Mouse (Mus musculus) hindbrain, embryonic 11.5 days (tissue): ENCODE measurements around the gene Ift43. TPM values are rescaled to one million over a fixed set of nuclear protein-coding genes. Genes with fewer than 3 reads are reported as not detected.

Experiments used
- ATAC-seq: fragments of 200-750 bp; cut with Nextera tagmentation; 2 replicates; pipeline ENCODE4 v1.8.0; 2017; ENCODE audit warnings: mild to moderate bottlenecking, moderate TSS enrichment, moderate library complexity; ENCODE audit not compliant: low FRiP score
- DNase-seq: peaks from one replicate; pipeline ENCODE4 v3.0.0-alpha.2; 2015; ENCODE audit warnings: low spot score
- H3K27ac ChIP-seq: fragments of 300-500 bp; sonication (generic); 2 replicates; pipeline ENCODE4 v1.5.1; 2014; ENCODE audit warnings: mild to moderate bottlenecking, low read depth, low read length
- H3K27me3 ChIP-seq: fragments of 300-500 bp; sonication (generic); 2 replicates; pipeline ENCODE4 v1.6.1; 2014; ENCODE audit warnings: mild to moderate bottlenecking, low read length, moderate library complexity, mixed read lengths; ENCODE audit not compliant: control insufficient read depth, insufficient read depth
- H3K36me3 ChIP-seq: fragments of 300-500 bp; sonication (generic); 2 replicates; pipeline ENCODE4 v1.6.1; 2014; ENCODE audit warnings: mild to moderate bottlenecking, low read length, moderate library complexity, mixed read lengths; ENCODE audit not compliant: control insufficient read depth, insufficient read depth
- H3K4me1 ChIP-seq: fragments of 300-500 bp; sonication (generic); replicated peaks from 2 replicates; pipeline ENCODE4 v1.6.1; 2014; ENCODE audit warnings: low read length, mixed read lengths; ENCODE audit not compliant: control insufficient read depth, insufficient read depth
- H3K4me2 ChIP-seq: fragments of 300-500 bp; sonication (generic); replicated peaks from 2 replicates; pipeline ENCODE4 v1.6.1; 2014; ENCODE audit warnings: mild to moderate bottlenecking, low read depth, low read length
- H3K4me3 ChIP-seq: fragments of 300-500 bp; sonication (generic); 2 replicates; pipeline ENCODE4 v1.5.1; 2014; ENCODE audit warnings: low read depth, low read length
- H3K9ac ChIP-seq: fragments of 300-500 bp; sonication (generic); 2 replicates; pipeline ENCODE4 v1.6.1; 2014; ENCODE audit warnings: low read depth, low read length
- H3K9me3 ChIP-seq: fragments of 300-500 bp; sonication (generic); 2 replicates; pipeline ENCODE4 v1.6.1; 2016; ENCODE audit warnings: low read length; ENCODE audit not compliant: control insufficient read depth
- WGBS: fragments of 180-500 bp; shearing (Covaris S2); extraction: QIAGEN DNeasy Blood & Tissue Kit; methylation state at CpG from one replicate; pipeline ENCODE4 v1.1.7; 2014; 5-methylcytosine and 5-hydroxymethylcytosine counted together
- polyA plus RNA-seq: library from polyadenylated mRNA; unstranded; fragments of >200 nt; fragmentation: Nextera tagmentation; extraction: Ambion mirVana; gene quantifications from 2 replicates; pipeline ENCODE4 v1.2.1, GENCODE M21; 2014

Ift43 gene
- polyA plus RNA-seq, 1 experiment from 2014 or later: 102 TPM

GRCm38 (mm10) chr12:86074681-86075080, 7.7 kb upstream of the Ift43 start:
- no peak overlapping the region for H3K27ac ChIP-seq
- no peak overlapping the region for H3K4me2 ChIP-seq
- peaks cover 7% of the 10 kb centered on the region for H3K4me1 ChIP-seq
- WGBS: 87% methylated on average over 12 of the region's 12 CpGs
- peaks cover 7% of the 10 kb centered on the region; the same call in 1 of the 2 replicates for H3K27me3 ChIP-seq
- DNase-seq: no peak
- no peak overlapping the region for H3K4me3 ChIP-seq
- no peaks in the 10 kb centered on the region for H3K9me3 ChIP-seq
- no peaks in the 10 kb centered on the region for H3K36me3 ChIP-seq
- no peak for ATAC-seq
- H3K9ac ChIP-seq: no peak overlapping the region

- 91% methylated on average over 7 of the region's 7 CpGs for WGBS
- Histone ChIP-seq H3K4me2 (no peak overlapping the region), H3K4me3 (no peak overlapping the region), H3K27me3 (peaks cover 7% of the 10 kb centered on the region; the same call in 1 of the 2 replicates), H3K9ac (no peak overlapping the region), H3K9me3 (no peaks in the 10 kb centered on the region), H3K4me1 (peaks cover 7% of the 10 kb centered on the region), H3K36me3 (no peaks in the 10 kb centered on the region), H3K27ac (no peak overlapping the region)
- ATAC-seq (no peak), DNase-seq (no peak)
These were observed 7.0 kb upstream of the Ift43 start for GRCm38 (mm10) chr12:86075358-86075757.

- DNase-seq: peak; percentile 33
- Histone ChIP-seq H3K9ac (no peak overlapping the region), H3K27ac (no peak overlapping the region), H3K4me2 (peak overlapping the region; percentile 29), H3K4me3 (no peak overlapping the region), H3K36me3 (no peaks in the 10 kb centered on the region), H3K4me1 (peaks cover 7% of the 10 kb centered on the region), H3K9me3 (no peaks in the 10 kb centered on the region), H3K27me3 (peaks cover 7% of the 10 kb centered on the region; the same call in 1 of the 2 replicates)
- 7% methylated on average over 13 of the region's 13 CpGs for WGBS
- ATAC-seq: no peak
These were observed 5.9 kb upstream of the Ift43 start for GRCm38 (mm10) chr12:86076321-86076901.

GRCm38 (mm10) chr12:86077322-86077721, 5.0 kb upstream of the Ift43 start:
- Histone ChIP-seq H3K4me1 (peaks cover 7% of the 10 kb centered on the region), H3K27ac (0 out of 2 replicates have a peak overlapping the region, but pooled peaks have one; percentile 6), H3K27me3 (peaks cover 7% of the 10 kb centered on the region; the same call in 1 of the 2 replicates), H3K9ac (peak overlapping the region; percentile 37), H3K4me2 (peak overlapping the region; percentile 86), H3K36me3 (no peaks in the 10 kb centered on the region), H3K9me3 (no peaks in the 10 kb centered on the region), H3K4me3 (peak overlapping the region; percentile 55; the same call in 1 of the 2 replicates)
- WGBS: 25% methylated on average over 8 of the region's 8 CpGs
- no peak for DNase-seq
- ATAC-seq: no peak

- DNase-seq: peak; percentile 39
- H3K4me1 ChIP-seq: peaks cover 7% of the 10 kb centered on the region
- H3K36me3 ChIP-seq: no peaks in the 10 kb centered on the region
- no peaks in the 10 kb centered on the region for H3K9me3 ChIP-seq
- no peak for ATAC-seq
- H3K4me2 ChIP-seq: peak overlapping the region; percentile 86
- H3K4me3 ChIP-seq: peak overlapping the region; percentile 55
- H3K27me3 ChIP-seq: peaks cover 7% of the 10 kb centered on the region; the same call in 1 of the 2 replicates
- peak overlapping the region; percentile 37 for H3K9ac ChIP-seq
- 21% methylated on average over 11 of the region's 11 CpGs for WGBS
- H3K27ac ChIP-seq: 0 out of 2 replicates have a peak overlapping the region, but pooled peaks have one; percentile 6
These were observed 4.6 kb upstream of the Ift43 start for GRCm38 (mm10) chr12:86077736-86078135.

GRCm38 (mm10) chr12:86078176-86078552, 4.2 kb upstream of the Ift43 start:
- Histone ChIP-seq H3K4me1 (peaks cover 9% of the 10 kb centered on the region), H3K27me3 (peaks cover 7% of the 10 kb centered on the region; the same call in 1 of the 2 replicates), H3K9ac (peak overlapping the region; percentile 72), H3K36me3 (no peaks in the 10 kb centered on the region), H3K4me2 (peak overlapping the region; percentile 86), H3K4me3 (peak overlapping the region; percentile 55), H3K9me3 (no peaks in the 10 kb centered on the region), H3K27ac (0 out of 2 replicates have a peak overlapping the region, but pooled peaks have one; percentile 20)
- DNase-seq (no peak), ATAC-seq (no peak)
- 11% methylated on average over 9 of the region's 9 CpGs for WGBS

- WGBS: under 1% methylated on average over 25 of the region's 25 CpGs
- H3K9me3 ChIP-seq: no peaks in the 10 kb centered on the region
- DNase-seq: peak; percentile 72
- peak within 1 kb of the TSS; percentile 51; the same call in 1 of the 2 replicates for H3K27ac ChIP-seq
- H3K4me2 ChIP-seq: peak within 1 kb of the TSS; percentile 86
- H3K4me1 ChIP-seq: peaks cover 10% of the 10 kb centered on the region
- peak within 1 kb of the TSS; percentile 72 for H3K9ac ChIP-seq
- peak; percentile 48 for ATAC-seq
- H3K36me3 ChIP-seq: no peaks in the 10 kb centered on the region
- H3K4me3 ChIP-seq: peak within 1 kb of the TSS; percentile 55
- peaks cover 7% of the 10 kb centered on the region; the same call in 1 of the 2 replicates for H3K27me3 ChIP-seq
These were observed 3.7 kb upstream of the Ift43 start, which contains the start of gene Tgfb3 for GRCm38 (mm10) chr12:86078553-86079201. TSS of gene Tgfb3 (minus strand) at chr12:86079041.

GRCm38 (mm10) chr12:86079202-86079667, 3.1 kb upstream of the Ift43 start:
- peak overlapping the region; percentile 86 for H3K4me2 ChIP-seq
- no peaks in the 10 kb centered on the region for H3K36me3 ChIP-seq
- peaks cover 7% of the 10 kb centered on the region; the same call in 1 of the 2 replicates for H3K27me3 ChIP-seq
- H3K27ac ChIP-seq: peak overlapping the region; percentile 51; the same call in 1 of the 2 replicates
- H3K4me3 ChIP-seq: peak overlapping the region; percentile 55
- ATAC-seq (peak; percentile 83), DNase-seq (peak; percentile 93)
- H3K9ac ChIP-seq: peak overlapping the region; percentile 72
- WGBS: under 1% methylated on average over 31 of the region's 31 CpGs
- H3K4me1 ChIP-seq: peaks cover 10% of the 10 kb centered on the region
- H3K9me3 ChIP-seq: no peaks in the 10 kb centered on the region
